Mouse (Mus musculus): ENCODE results near the gene Slc30a10.

GRCm38 (mm10) chr1:185462889-185463288 lies 8.2 kb downstream of the Slc30a10 start:
- TF ChIP-seq MAX (IDR thresholded peaks at IDR 0.05; ENCODE audit: low read depth) (no peak), USF1 (IDR thresholded peaks at IDR 0.05; ENCODE audit: low read depth) (no peak), CEBPB (IDR thresholded peaks at IDR 0.05; ENCODE audit: insufficient read depth, poor library complexity, severe bottlenecking) (no peak), POLR2AphosphoS2 (IDR thresholded peaks at IDR 0.05; ENCODE audit: insufficient read length, low read depth) (no peak), POLR2A (IDR thresholded peaks at IDR 0.05; ENCODE audit: insufficient read length, low read depth) (no peak), TCF12 (IDR thresholded peaks at IDR 0.05; ENCODE audit: insufficient read depth, poor library complexity, severe bottlenecking) (no peak), MYOG (IDR thresholded peaks at IDR 0.05; ENCODE audit: control insufficient read depth in 1 of 3, insufficient read depth in 1 of 3, insufficient read length in 2 of 3, low read depth in 2 of 3) (no peak), TCF3 (IDR thresholded peaks at IDR 0.05; ENCODE audit: insufficient read length, low read depth) (no peak), E2F4 (IDR thresholded peaks at IDR 0.05; ENCODE audit: insufficient read depth) (no peak)
